Mouse (Mus musculus) urinary bladder, postnatal 0 days (tissue): Measurements from ENCODE around the gene Fshr. TPM values are rescaled to one million over a fixed set of nuclear protein-coding genes. Genes with fewer than 3 reads are reported as not detected.

ENCODE experiments used
- polyA plus RNA-seq: library from polyadenylated mRNA; unstranded; fragments of >200 nt; fragmentation: Nextera tagmentation; extraction: Ambion mirVana; gene quantifications from 2 replicates; pipeline ENCODE4 v1.2.1, GENCODE M21; 2015

The Fshr gene
- not detected in 2 replicates for polyA plus RNA-seq

GRCm38 (mm10) chr17:89200575-89200974 is at the start of gene Fshr:
Gene Fshr, minus strand, starts transcription at chr17:89200675.

